ENCODE assay signal across 21 mouse cellular contexts in genomic region chr8:90882088-90882691, GRCm38 (mm10). TPM values are rescaled to one million over a fixed set of nuclear protein-coding genes. Genes with fewer than 3 reads are reported as not detected.
A peak's percentile ranks its signal among the peaks of the same experiment; 100 is the strongest.
DNase-seq lines count a peak whose midpoint lies in the region; ATAC-seq lines count a peak whose summit lies in the region.
"Had no signal": no experiment of that assay in that cellular context is flagged by ENCODE, and none has a peak within 500 bp of the region (broad histone marks: within the 10 kb centered on the region; RNA-seq: fewer than 3 reads in every experiment).

No protein-coding gene starts in this region.

- no peak for DNase-seq in midbrain, embryonic 14.5 days
- peak; percentile 48 for DNase-seq in ZHBTc4 (ENCODE audit: low read depth, low spot score)
- DNase-seq in layer of hippocampus, adult 9-11 months = no peak
- DNase-seq: adrenal gland, postnatal 10 days; cerebellum, adult 11 months; cerebellum, adult 8-10 months; forebrain, postnatal 0 days; gastrocnemius, postnatal 14 days; heart, adult 11 months; heart, postnatal 10 days; heart, postnatal 4 days had no signal

- H3K9ac ChIP-seq in hindbrain, embryonic 13.5 days = no peak overlapping the region
- H3K9ac ChIP-seq in hindbrain, embryonic 12.5 days = no peak overlapping the region
- no peak overlapping the region for H3K9ac ChIP-seq in midbrain, embryonic 13.5 days (replicated peaks)
- no peak overlapping the region for H3K9ac ChIP-seq in midbrain, embryonic 14.5 days (replicated peaks; ENCODE audit: low read length)
- H3K9ac ChIP-seq in kidney, embryonic 16.5 days (replicated peaks; ENCODE audit: low read length) = no peak overlapping the region
- H3K9ac ChIP-seq: embryonic facial prominence, embryonic 13.5 days; forebrain, embryonic 13.5 days; forebrain, postnatal 0 days; hindbrain, embryonic 15.5 days had no signal

- no peak overlapping the region for H3K4me2 ChIP-seq in hindbrain, embryonic 13.5 days
- no peak overlapping the region for H3K4me2 ChIP-seq in hindbrain, embryonic 12.5 days (replicated peaks)
- no peak overlapping the region for H3K4me2 ChIP-seq in midbrain, embryonic 13.5 days (replicated peaks)
- no peak overlapping the region for H3K4me2 ChIP-seq in midbrain, embryonic 14.5 days (ENCODE audit: low read length)
- no peak overlapping the region for H3K4me2 ChIP-seq in kidney, embryonic 16.5 days (replicated peaks; ENCODE audit: low read depth, low read length)
- H3K4me2 ChIP-seq: embryonic facial prominence, embryonic 13.5 days; forebrain, embryonic 13.5 days; hindbrain, embryonic 15.5 days had no signal

- WGBS in hindbrain, embryonic 13.5 days = 82% methylated on average over 16 of the region's 16 CpGs
- 86% methylated on average over 16 of the region's 16 CpGs for WGBS in hindbrain, embryonic 12.5 days
- 76% methylated on average over 16 of the region's 16 CpGs for whole genome bisulfite sequencing in midbrain, embryonic 13.5 days
- WGBS in midbrain, embryonic 14.5 days = 82% methylated on average over 16 of the region's 16 CpGs
- 85% methylated on average over 16 of the region's 16 CpGs for whole genome bisulfite sequencing in kidney, embryonic 16.5 days

- no peak overlapping the region for H3K4me3 ChIP-seq in hindbrain, embryonic 13.5 days
- H3K4me3 ChIP-seq in hindbrain, embryonic 12.5 days = no peak overlapping the region
- H3K4me3 ChIP-seq in midbrain, embryonic 13.5 days (replicated peaks) = no peak overlapping the region
- no peak overlapping the region for H3K4me3 ChIP-seq in midbrain, embryonic 14.5 days (replicated peaks; ENCODE audit: low read depth, low read length)
- H3K4me3 ChIP-seq in kidney, embryonic 16.5 days (ENCODE audit: low read length) = no peak overlapping the region
- H3K4me3 ChIP-seq: embryonic facial prominence, embryonic 13.5 days; forebrain, embryonic 13.5 days; heart, embryonic 10.5 days; hindbrain, embryonic 15.5 days had no signal

- no peaks in the 10 kb centered on the region for H3K36me3 ChIP-seq in hindbrain, embryonic 13.5 days
- H3K36me3 ChIP-seq in hindbrain, embryonic 12.5 days = no peaks in the 10 kb centered on the region
- H3K36me3 ChIP-seq in midbrain, embryonic 13.5 days = no peaks in the 10 kb centered on the region
- no peaks in the 10 kb centered on the region for H3K36me3 ChIP-seq in midbrain, embryonic 14.5 days (ENCODE audit: control insufficient read depth, insufficient read depth, low read length)
- H3K36me3 ChIP-seq in kidney, embryonic 16.5 days (ENCODE audit: insufficient read depth, low read length) = no peaks in the 10 kb centered on the region
- H3K36me3 ChIP-seq: embryonic facial prominence, embryonic 13.5 days; G1E; heart, embryonic 10.5 days; hindbrain, embryonic 15.5 days had no signal

- H3K27ac ChIP-seq in hindbrain, embryonic 13.5 days = 0 out of 2 replicates have a peak overlapping the region, but pooled peaks have one; percentile 9
- H3K27ac ChIP-seq in hindbrain, embryonic 12.5 days = no peak overlapping the region
- H3K27ac ChIP-seq in midbrain, embryonic 13.5 days = 0 out of 2 replicates have a peak overlapping the region, but pooled peaks have one; percentile 16
- H3K27ac ChIP-seq in midbrain, embryonic 14.5 days (replicated peaks; ENCODE audit: low read depth, low read length) = no peak overlapping the region
- no peak overlapping the region for H3K27ac ChIP-seq in kidney, embryonic 16.5 days (ENCODE audit: low read length)
- H3K27ac ChIP-seq: embryonic facial prominence, embryonic 13.5 days; forebrain, embryonic 13.5 days; heart, embryonic 10.5 days; hindbrain, embryonic 15.5 days had no signal

- H3K4me1 ChIP-seq in hindbrain, embryonic 13.5 days (replicated peaks) = peaks cover 15% of the 10 kb centered on the region
- peaks cover 8% of the 10 kb centered on the region for H3K4me1 ChIP-seq in hindbrain, embryonic 12.5 days
- H3K4me1 ChIP-seq in midbrain, embryonic 13.5 days (replicated peaks) = peaks cover 8% of the 10 kb centered on the region
- H3K4me1 ChIP-seq in midbrain, embryonic 14.5 days (ENCODE audit: control insufficient read depth, insufficient read depth, low read length) = peaks cover 8% of the 10 kb centered on the region
- H3K4me1 ChIP-seq in kidney, embryonic 16.5 days (ENCODE audit: insufficient read depth, low read length) = peaks cover 8% of the 10 kb centered on the region; the same call in 1 of the 2 replicates

- no peaks in the 10 kb centered on the region for H3K9me3 ChIP-seq in hindbrain, embryonic 13.5 days
- H3K9me3 ChIP-seq in hindbrain, embryonic 12.5 days (replicated peaks) = no peaks in the 10 kb centered on the region
- no peaks in the 10 kb centered on the region for H3K9me3 ChIP-seq in midbrain, embryonic 13.5 days
- H3K9me3 ChIP-seq in midbrain, embryonic 14.5 days (ENCODE audit: control insufficient read depth, low read length) = no peaks in the 10 kb centered on the region
- no peaks in the 10 kb centered on the region for H3K9me3 ChIP-seq in kidney, embryonic 16.5 days (ENCODE audit: low read length)
- H3K9me3 ChIP-seq: embryonic facial prominence, embryonic 13.5 days; forebrain, embryonic 13.5 days; G1E; heart, embryonic 10.5 days; hindbrain, embryonic 15.5 days had no signal

- no peaks in the 10 kb centered on the region for H3K27me3 ChIP-seq in hindbrain, embryonic 13.5 days
- H3K27me3 ChIP-seq in hindbrain, embryonic 12.5 days = no peaks in the 10 kb centered on the region; the same call in 1 of the 2 replicates
- H3K27me3 ChIP-seq in midbrain, embryonic 13.5 days = 0 out of 2 replicates have a peak, but pooled peaks cover 2% of the 10 kb centered on the region
- H3K27me3 ChIP-seq in midbrain, embryonic 14.5 days (ENCODE audit: control insufficient read depth, insufficient read depth, low read length) = no peaks in the 10 kb centered on the region
- no peaks in the 10 kb centered on the region for H3K27me3 ChIP-seq in kidney, embryonic 16.5 days (ENCODE audit: insufficient read depth, low read length)
- H3K27me3 ChIP-seq: embryonic facial prominence, embryonic 13.5 days; forebrain, embryonic 13.5 days; hindbrain, embryonic 15.5 days had no signal

- ATAC-seq in hindbrain, embryonic 13.5 days (ENCODE audit: low FRiP score) = no peak
- no peak for ATAC-seq in hindbrain, embryonic 12.5 days (ENCODE audit: low FRiP score)
- no peak for ATAC-seq in midbrain, embryonic 13.5 days
- no peak for ATAC-seq in midbrain, embryonic 14.5 days (ENCODE audit: low FRiP score, low TSS enrichment)
- no peak for ATAC-seq in kidney, embryonic 16.5 days (ENCODE audit: low FRiP score, low TSS enrichment)
- ATAC-seq: forebrain, embryonic 13.5 days; forebrain, postnatal 0 days; inflammation-experienced regulatory T-cells, adult 6 months had no signal

RNA-seq across cellular contexts. Expression of gene Chd9, which starts 54.0 kb away (rescaled TPM):
- polyA plus RNA-seq in hindbrain, embryonic 13.5 days (2015; fragmentation: Nextera tagmentation; extraction: Ambion mirVana) = 76.4 and 89.0 TPM in 2 replicates
- polyA plus RNA-seq in hindbrain, embryonic 12.5 days (2016; fragmentation: Nextera tagmentation; extraction: Ambion mirVana) = 83.7 and 88.1 TPM in 2 replicates
- polyA plus RNA-seq in midbrain, embryonic 13.5 days (2015; fragmentation: Nextera tagmentation; extraction: Ambion mirVana) = 61.1 and 69.6 TPM in 2 replicates
- polyA plus RNA-seq in midbrain, embryonic 14.5 days (2014; fragmentation: Nextera tagmentation; extraction: Ambion mirVana) = 90.8 and 92.9 TPM in 2 replicates
- 88.1 and 97.1 TPM in 2 replicates for polyA plus RNA-seq in kidney, embryonic 16.5 days (2015; fragmentation: Nextera tagmentation; extraction: Ambion mirVana)

Comparison
In these comparisons a context has a peak if more than half of its experiments do, and no peak if none do; other contexts are left out.
1. H3K27ac ChIP-seq: peak in hindbrain, embryonic 13.5 days (single experiment) and midbrain, embryonic 13.5 days (single experiment); none in hindbrain, embryonic 12.5 days (single experiment), midbrain, embryonic 14.5 days (single experiment) and kidney, embryonic 16.5 days (single experiment).